Mouse (Mus musculus) mature B cell (primary cell): ENCODE data around the gene Atf3.
"Not testable (repeated sequence)": the region's sequence is repeated elsewhere in the genome, so short reads cannot be mapped to it uniquely, and the experiment has no call there.

ENCODE experiments used
- in situ Hi-C: fragments of 300-500 bp; cut with MboI; formaldehyde crosslinking; loops from 2 replicates; pipeline ENCODE4 v1.14.3; 2019

Atf3 gene

GRCm38 (mm10) chr1:191150924-191151605 lies 66.8 kb downstream of the Atf3 start:
- in situ Hi-C loops: no loop called here

- in situ Hi-C loops: not testable (repeated sequence)
Observed at GRCm38 (mm10) chr1:191149489-191149888, 68.3 kb downstream of the Atf3 start.

- in situ Hi-C loops: no loop called here
Observed at GRCm38 (mm10) chr1:191140983-191141382, 76.9 kb downstream of the Atf3 start.

- in situ Hi-C loops: no loop called here
Observed at GRCm38 (mm10) chr1:191138874-191139495, 78.9 kb downstream of the Atf3 start.

DNA sequence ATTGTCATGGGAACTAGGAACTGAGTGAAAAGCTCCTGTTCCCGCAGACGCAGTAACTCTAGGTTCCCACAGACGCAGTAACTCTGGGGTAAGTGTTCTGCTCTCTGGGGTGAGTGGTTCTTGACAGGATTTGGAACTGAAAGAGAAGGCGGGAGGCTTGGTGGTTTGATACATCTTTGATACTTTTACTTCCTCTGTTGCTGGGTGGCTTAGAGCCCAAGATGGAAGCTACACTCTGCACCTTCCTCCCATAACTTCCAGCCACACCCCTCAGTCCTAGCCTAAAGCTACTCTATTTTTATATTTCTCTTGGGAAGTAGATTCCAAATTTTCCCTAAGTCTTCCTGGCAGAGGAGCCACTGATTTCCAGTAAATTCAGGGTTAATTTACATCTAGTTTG lies 79.4 kb downstream of the Atf3 start:
- in situ Hi-C loops: no loop called here

GRCm38 (mm10) chr1:191135406-191135805 lies 82.4 kb downstream of the Atf3 start:
- in situ Hi-C loops: no loop called here

DNA sequence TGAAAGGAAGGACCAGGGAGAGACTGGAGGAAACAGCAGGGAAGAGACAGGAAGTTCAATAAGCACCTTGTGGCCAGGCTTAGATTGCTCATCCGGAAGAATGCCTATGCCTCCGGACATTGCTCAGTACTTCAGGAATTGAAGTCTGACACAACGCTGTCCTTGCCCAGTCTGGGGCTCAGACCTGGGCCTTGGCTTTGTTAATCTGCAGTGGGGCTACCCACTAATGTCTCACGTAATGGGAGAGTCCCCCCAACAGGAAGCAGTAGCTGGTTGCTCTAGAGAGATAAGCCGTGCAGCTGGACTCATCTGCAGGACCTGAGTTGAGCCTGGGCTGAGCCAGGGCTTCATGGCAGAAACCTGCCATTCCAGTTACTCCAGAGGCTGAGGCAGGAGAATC lies 84.9 kb downstream of the Atf3 start:
- in situ Hi-C loops: no loop called here

DNA sequence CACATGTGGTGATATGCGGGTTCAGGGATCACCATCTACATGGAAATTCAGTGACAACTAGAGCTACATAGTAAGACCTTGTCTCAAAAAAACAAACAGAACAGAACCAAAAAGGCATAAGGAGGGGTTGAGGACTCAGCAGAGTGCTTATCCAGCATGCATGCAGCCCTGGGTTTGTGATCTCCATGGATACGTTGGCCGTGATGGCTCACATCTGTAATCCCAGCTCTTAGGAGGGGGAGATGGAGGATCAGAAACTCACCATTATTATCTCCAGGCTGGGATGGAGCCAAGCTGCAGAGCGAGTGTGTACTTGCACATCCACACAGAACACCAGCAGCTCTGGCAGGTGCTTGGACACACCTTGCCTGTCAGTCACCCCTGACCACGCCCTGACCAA lies 85.6 kb downstream of the Atf3 start:
- in situ Hi-C loops: no loop called here

DNA sequence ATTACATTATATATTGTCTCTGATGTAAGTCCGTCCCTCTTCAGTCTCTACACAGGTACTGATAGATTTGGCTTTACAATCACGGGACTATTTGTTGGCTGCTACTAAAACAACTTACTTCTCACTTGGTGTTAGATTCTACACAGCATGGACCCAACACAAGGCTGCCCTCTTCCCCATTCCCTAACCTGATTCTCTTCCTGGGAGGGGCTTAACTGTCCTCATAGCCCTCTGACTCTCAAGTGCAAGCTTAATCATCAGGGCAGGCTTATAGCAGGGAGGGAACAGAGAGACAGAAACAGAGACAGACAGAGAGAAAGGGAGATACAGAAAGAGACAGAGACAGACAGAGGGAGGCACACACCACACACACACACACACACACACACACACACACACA lies 86.1 kb downstream of the Atf3 start:
- in situ Hi-C loops: no loop called here

GRCm38 (mm10) chr1:191125811-191126638 lies 91.8 kb downstream of the Atf3 start:
- in situ Hi-C loops: no loop called here

- in situ Hi-C loops: no loop called here
Observed at GRCm38 (mm10) chr1:191124288-191124687, 93.6 kb downstream of the Atf3 start.

DNA sequence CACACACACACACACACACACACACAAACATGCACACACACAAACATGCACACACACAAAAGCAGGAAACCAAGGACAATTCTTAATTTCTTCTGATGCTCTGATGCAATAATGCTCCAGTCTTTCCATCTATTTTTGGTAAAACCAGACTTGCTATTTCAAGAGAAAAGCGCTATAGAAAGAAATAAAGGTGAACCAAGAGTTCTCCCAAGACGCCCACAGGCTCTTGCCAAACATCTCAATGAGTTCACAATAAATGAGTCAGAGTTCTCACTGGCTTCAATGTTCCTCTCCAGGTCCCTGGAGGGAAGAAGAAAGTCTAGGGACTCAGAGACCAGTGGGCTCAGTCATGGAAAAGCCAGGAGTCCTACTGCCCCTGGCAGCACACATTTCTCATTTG lies 94.1 kb downstream of the Atf3 start:
- in situ Hi-C loops: no loop called here

DNA sequence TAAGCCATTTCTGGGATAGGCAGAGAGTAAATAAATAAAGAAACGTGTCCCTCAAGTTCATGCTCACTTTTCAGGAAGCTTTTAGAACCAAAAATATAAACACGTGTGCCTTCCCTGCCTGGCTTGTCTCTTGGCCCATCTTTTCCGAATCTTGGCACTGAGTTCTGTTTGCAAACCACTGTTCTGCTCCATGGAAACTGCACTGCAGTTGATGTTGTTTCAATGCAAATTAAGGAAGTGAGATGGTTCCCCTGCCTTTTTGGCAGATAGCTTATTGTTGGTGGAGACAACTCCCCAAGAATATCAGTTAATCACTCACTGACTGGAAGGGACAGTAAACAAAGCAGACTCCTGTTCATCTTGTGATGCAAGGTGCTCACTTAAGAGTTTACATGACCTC lies 95.1 kb downstream of the Atf3 start:
- in situ Hi-C loops: no loop called here
